Mouse (Mus musculus) limb, embryonic 11.5 days (tissue): ENCODE measurements around the gene Zfy1. TPM values are rescaled to one million over a fixed set of nuclear protein-coding genes. Genes with fewer than 3 reads are reported as not detected.
"Not testable (repeated sequence)": the region's sequence is repeated elsewhere in the genome, so short reads cannot be mapped to it uniquely, and the experiment has no call there.

Experiments used
- ATAC-seq: fragments of 200-750 bp; cut with Nextera tagmentation; 2 replicates; pipeline ENCODE4 v1.8.0; 2017; ENCODE audit warnings: low read depth; ENCODE audit not compliant: insufficient number of reproducible peaks, low FRiP score, low TSS enrichment
- DNase-seq: peaks from one replicate; pipeline ENCODE4 v3.0.0-alpha.2; 2015; ENCODE audit warnings: low spot score
- H3K27ac ChIP-seq: fragments of 300-500 bp; sonication (generic); replicated peaks from 2 replicates; pipeline ENCODE4 v1.5.1; 2014; ENCODE audit warnings: low read depth, mild to moderate bottlenecking, low read length
- H3K27me3 ChIP-seq: fragments of 300-500 bp; sonication (generic); 2 replicates; pipeline ENCODE4 v1.6.1; 2014; ENCODE audit warnings: mild to moderate bottlenecking, low read length, mixed read lengths; ENCODE audit not compliant: control insufficient read depth, insufficient read depth
- H3K36me3 ChIP-seq: fragments of 300-500 bp; sonication (generic); 2 replicates; pipeline ENCODE4 v1.6.1; 2014; ENCODE audit warnings: mild to moderate bottlenecking, low read length, moderate library complexity, mixed read lengths; ENCODE audit not compliant: control insufficient read depth, insufficient read depth
- H3K4me1 ChIP-seq: fragments of 300-500 bp; sonication (generic); 2 replicates; pipeline ENCODE4 v1.6.1; 2014; ENCODE audit warnings: low read length, mixed read lengths; ENCODE audit not compliant: control insufficient read depth, insufficient read depth
- H3K4me2 ChIP-seq: fragments of 300-500 bp; sonication (generic); 2 replicates; pipeline ENCODE4 v1.6.1; 2014; ENCODE audit warnings: low read depth, mild to moderate bottlenecking, moderate library complexity; ENCODE audit not compliant: severe bottlenecking
- H3K4me3 ChIP-seq: fragments of 300-500 bp; sonication (generic); 2 replicates; pipeline ENCODE4 v1.5.1; 2014; ENCODE audit warnings: low read depth, low read length
- H3K9ac ChIP-seq: fragments of 300-500 bp; sonication (generic); 2 replicates; pipeline ENCODE4 v1.6.1; 2014; ENCODE audit warnings: mild to moderate bottlenecking, low read length
- H3K9me3 ChIP-seq: fragments of 300-500 bp; sonication (generic); 2 replicates; pipeline ENCODE4 v1.6.1; 2016; ENCODE audit warnings: low read length; ENCODE audit not compliant: control insufficient read depth
- WGBS: fragments of 180-500 bp; shearing (Covaris S2); extraction: QIAGEN DNeasy Blood & Tissue Kit; methylation state at CpG from one replicate; pipeline ENCODE4 v1.1.7; 2014; 5-methylcytosine and 5-hydroxymethylcytosine counted together
- polyA plus RNA-seq: library from polyadenylated mRNA; unstranded; fragments of >200 nt; fragmentation: Nextera tagmentation; extraction: Ambion mirVana; gene quantifications from 2 replicates; pipeline ENCODE4 v1.2.1, GENCODE M21; 2014

Zfy1 gene
- polyA plus RNA-seq, result not detected in 2 replicates

- not testable (repeated sequence) for H3K9ac ChIP-seq, ATAC-seq, H3K4me3 ChIP-seq, H3K4me2 ChIP-seq, H3K36me3 ChIP-seq, DNase-seq, H3K27me3 ChIP-seq, H3K4me1 ChIP-seq, H3K27ac ChIP-seq, H3K9me3 ChIP-seq
- no CpG with 5 or more reads among the region's 11 CpGs for WGBS
Measured at GRCm38 (mm10) chrY:797309-797708, at the start of gene Zfy1. Gene Zfy1 (minus strand): TSS chrY:797409.

- no peak within 1 kb of the TSS for H3K9ac ChIP-seq
- no peaks in the 10 kb centered on the region for H3K9me3 ChIP-seq
- H3K4me1 ChIP-seq, result no peaks in the 10 kb centered on the region
- no peaks in the 10 kb centered on the region for H3K27me3 ChIP-seq
- 67% methylated on average over 1 of the region's 15 CpGs for WGBS
- H3K27ac ChIP-seq, result no peak within 1 kb of the TSS
- no peaks in the 10 kb centered on the region for H3K36me3 ChIP-seq
- no peak for DNase-seq
- H3K4me3 ChIP-seq, result no peak within 1 kb of the TSS
- H3K4me2 ChIP-seq, result no peak within 1 kb of the TSS
- no peak for ATAC-seq
Measured at GRCm38 (mm10) chrY:818396-818795, 21.2 kb upstream of the Zfy1 start, which contains the start of gene Uba1y. Gene Uba1y (plus strand): TSS chrY:818649.

GRCm38 (mm10) chrY:808991-809661 is 11.9 kb upstream of the Zfy1 start:
- 0 out of 2 replicates have a peak, but pooled peaks have one; percentile 54 for ATAC-seq
- no peak overlapping the region for H3K4me3 ChIP-seq

More at GRCm38 (mm10) chrY:808991-809661, 11.9 kb upstream of the Zfy1 start:
- H3K9ac ChIP-seq, result 0 out of 2 replicates have a peak overlapping the region, but pooled peaks have one; percentile 4
- no peaks in the 10 kb centered on the region for H3K9me3 ChIP-seq
- no peaks in the 10 kb centered on the region for H3K4me1 ChIP-seq
- WGBS, result 0% methylated on average over 13 of the region's 15 CpGs
- H3K4me2 ChIP-seq, result peak overlapping the region; percentile 33
- H3K36me3 ChIP-seq, result no peaks in the 10 kb centered on the region
- DNase-seq, result peak; percentile 41
- H3K27me3 ChIP-seq, result no peaks in the 10 kb centered on the region
- H3K27ac ChIP-seq, result no peak overlapping the region

Other genes starting within 250 kb of the Zfy1 start
- not detected in 2 replicates for gene Uba1y, start 21.2 kb upstream of the Zfy1 start, polyA plus RNA-seq
- 15.3 and 18.6 TPM in 2 replicates for gene Kdm5d, start 100.4 kb upstream of the Zfy1 start, polyA plus RNA-seq
- gene Eif2s3y, start 213.1 kb upstream of the Zfy1 start, polyA plus RNA-seq, result 28.7 and 31.3 TPM in 2 replicates